Mouse (Mus musculus) ES-Bruce4 (cell line): ENCODE measurements around the gene Olfr430. TPM values are rescaled to one million over a fixed set of nuclear protein-coding genes. Genes with fewer than 3 reads are reported as not detected.

Experiments used
- H3K27ac ChIP-seq: 2 replicates; pipeline ENCODE4 v1.5.1; 2012; ENCODE audit warnings: low read length, inconsistent platforms; ENCODE audit not compliant: insufficient read depth
- H3K27me3 ChIP-seq: 2 replicates; pipeline ENCODE4 v1.6.1; 2012; ENCODE audit warnings: mild to moderate bottlenecking, low read length, inconsistent platforms; ENCODE audit not compliant: control insufficient read depth, poor library complexity, insufficient read depth, severe bottlenecking
- H3K36me3 ChIP-seq: 2 replicates; pipeline ENCODE4 v1.6.1; 2012; ENCODE audit warnings: inconsistent platforms, mild to moderate bottlenecking, low read length, moderate library complexity; ENCODE audit not compliant: control insufficient read depth, poor library complexity, insufficient read depth, severe bottlenecking
- H3K4me1 ChIP-seq: one replicate; pipeline ENCODE4 v1.8.1; 2011; ENCODE audit warnings: low read length; ENCODE audit not compliant: control insufficient read depth, insufficient read depth
- H3K4me3 ChIP-seq: 2 replicates; pipeline ENCODE4 v1.5.1; 2011; ENCODE audit warnings: low read depth, mild to moderate bottlenecking, low read length
- H3K9ac ChIP-seq: 2 replicates; pipeline ENCODE4 v1.6.1; 2012; ENCODE audit warnings: low read depth, mild to moderate bottlenecking, inconsistent platforms; ENCODE audit not compliant: poor library complexity, severe bottlenecking
- H3K9me3 ChIP-seq: replicated peaks from 2 replicates; pipeline ENCODE4 v1.6.1; 2012; ENCODE audit warnings: mild to moderate bottlenecking, low read length, inconsistent platforms; ENCODE audit not compliant: control insufficient read depth, poor library complexity, insufficient read depth, severe bottlenecking
- CTCF ChIP-seq: IDR thresholded peaks from one replicate; pipeline ENCODE4 v1.8.1; 2011; ENCODE audit warnings: low read depth, low read length
- EP300 ChIP-seq: IDR thresholded peaks from 2 replicates; pipeline ENCODE4 v1.6.1; 2011; ENCODE audit warnings: low read depth, low read length; ENCODE audit not compliant: insufficient read depth
- POLR2A ChIP-seq: IDR thresholded peaks from one replicate; pipeline ENCODE4 v1.8.1; 2011; ENCODE audit warnings: low read length; ENCODE audit not compliant: insufficient read depth
- polyA plus RNA-seq: library from polyadenylated mRNA; stranded (reverse); fragments of >200 nt; gene quantifications from 2 replicates; pipeline ENCODE4 v1.2.4, GENCODE M21; 2011; ENCODE audit warnings: low read depth; ENCODE audit not compliant: missing spikeins, insufficient read depth, insufficient read length

The Olfr430 gene
- polyA plus RNA-seq, 1 experiment: not detected

DNA sequence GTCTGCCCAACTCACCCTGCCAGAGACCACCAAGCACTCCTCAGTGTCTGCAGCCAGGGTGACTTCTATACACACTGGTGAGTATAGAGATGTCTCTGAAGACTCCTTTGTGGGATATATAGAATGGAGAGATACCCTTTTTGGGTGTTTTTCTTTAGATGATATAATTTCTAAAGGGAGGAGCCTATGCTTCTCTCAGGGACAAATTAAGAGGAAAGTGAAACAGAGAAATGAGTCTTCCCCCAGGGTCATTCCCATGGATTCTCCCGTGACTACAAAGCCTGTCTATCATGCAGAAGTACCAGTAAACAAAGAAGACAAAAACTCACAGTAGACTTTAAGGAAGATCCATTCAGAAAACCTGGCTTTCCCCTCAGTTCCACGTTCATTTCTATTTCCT, 54.7 kb downstream of the Olfr430 start, which contains the start of gene Olfr231:
Olfr231 (minus strand) TSS at position 101 of the 400 bp plus-strand sequence.
- Histone ChIP-seq H3K27ac (no peak within 1 kb of the TSS), H3K27me3 (no peaks in the 10 kb centered on the region), H3K9me3 (no peaks in the 10 kb centered on the region), H3K36me3 (no peaks in the 10 kb centered on the region), H3K4me3 (no peak within 1 kb of the TSS), H3K9ac (no peak within 1 kb of the TSS), H3K4me1 (no peaks in the 10 kb centered on the region)
- TF ChIP-seq POLR2A: no peak
- no peak for TF ChIP-seq CTCF
- no peak for TF ChIP-seq EP300

Other genes starting within 250 kb of the Olfr430 start
- gene Ifi211, start 153.6 kb upstream of the Olfr430 start, polyA plus RNA-seq: not detected in 2 replicates
- gene Mndal, start 124.1 kb upstream of the Olfr430 start, polyA plus RNA-seq: not detected in 2 replicates
- gene Ifi203, start 123.9 kb upstream of the Olfr430 start, polyA plus RNA-seq: 0.24 TPM in 1 of 2 replicates, not detected in the other
- gene Ifi202b, start 83.9 kb upstream of the Olfr430 start, polyA plus RNA-seq: not detected in 2 replicates
- gene Ifi205, start 34.8 kb upstream of the Olfr430 start, polyA plus RNA-seq: not detected in 2 replicates
- not detected in 2 replicates for gene Olfr433, start 25.9 kb upstream of the Olfr430 start, polyA plus RNA-seq
- gene Olfr432, start 17.4 kb upstream of the Olfr430 start, polyA plus RNA-seq: not detected in 2 replicates
- gene Olfr429, start 17.7 kb downstream of the Olfr430 start, polyA plus RNA-seq: not detected in 2 replicates
- not detected in 2 replicates for gene Olfr427, start 30.3 kb downstream of the Olfr430 start, polyA plus RNA-seq
- gene Olfr231, start 54.6 kb downstream of the Olfr430 start, polyA plus RNA-seq: not detected in 2 replicates
- not detected in 2 replicates for gene Olfr424, start 64.9 kb downstream of the Olfr430 start, polyA plus RNA-seq
- not detected in 2 replicates for gene Olfr420, start 89.0 kb downstream of the Olfr430 start, polyA plus RNA-seq
- gene Spta1, start 106.2 kb downstream of the Olfr430 start, polyA plus RNA-seq: 0.91 and 0.94 TPM in 2 replicates
- gene Olfr419, start 185.5 kb downstream of the Olfr430 start, polyA plus RNA-seq: not detected in 2 replicates